Mouse (Mus musculus): ENCODE data around the gene Ccm2l.

Gene Ccm2l

DNA sequence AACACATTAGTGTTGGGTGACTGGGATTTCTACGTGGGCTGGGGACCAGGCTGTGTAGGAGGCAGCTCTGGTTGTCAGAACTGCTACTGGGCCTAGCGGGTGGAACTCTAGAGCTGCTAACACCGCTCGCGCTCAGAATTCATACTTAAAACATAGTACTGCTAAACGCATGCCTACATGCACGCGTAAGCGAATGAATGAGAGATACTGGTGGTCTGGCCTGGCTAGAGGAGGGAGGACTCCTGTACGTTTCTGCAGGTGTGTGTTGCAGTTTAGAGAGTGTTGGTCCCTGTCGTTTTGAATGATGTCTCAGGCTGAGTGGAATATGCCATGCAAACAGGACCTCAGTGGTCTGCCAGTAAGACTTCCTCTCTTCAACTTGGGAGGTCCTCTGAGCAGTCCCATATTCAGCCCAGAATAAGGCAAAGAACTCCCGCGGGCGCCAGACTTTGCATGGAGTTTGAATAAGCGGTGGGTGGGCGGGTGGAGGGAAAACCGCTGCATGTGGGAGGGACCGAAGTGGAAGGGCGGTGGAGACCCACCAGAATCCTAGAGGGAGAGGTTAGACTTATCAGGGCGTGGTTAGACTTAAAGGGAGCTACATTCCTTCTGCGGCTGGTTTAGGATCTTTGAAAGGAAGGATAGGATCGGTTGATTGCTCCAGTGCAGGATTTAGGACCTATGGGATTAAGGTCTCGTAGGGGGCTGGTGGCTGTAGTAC lies 41.5 kb downstream of the Ccm2l start:
- peak; percentile 53 for DNase-seq

DNA sequence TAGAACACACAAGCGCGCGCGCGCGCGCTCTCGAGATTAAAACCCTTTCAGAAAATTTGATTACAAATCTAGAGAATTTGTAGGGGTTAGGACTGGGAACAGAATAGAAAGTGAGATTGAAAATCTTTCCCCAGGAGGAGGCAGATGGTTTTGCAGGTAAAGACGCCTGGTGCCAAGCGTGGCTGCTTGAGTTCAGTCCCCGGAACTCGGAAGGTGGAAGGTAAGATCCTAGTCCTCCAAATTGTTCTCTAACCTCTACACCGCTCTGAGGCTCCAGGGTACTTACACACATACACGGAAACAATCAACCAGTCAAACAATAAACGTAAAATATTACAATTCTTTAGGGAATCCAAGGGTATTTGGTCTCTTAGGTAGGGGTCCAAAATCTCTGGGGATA lies 42.0 kb downstream of the Ccm2l start:
- DNase-seq, result no peak

DNA sequence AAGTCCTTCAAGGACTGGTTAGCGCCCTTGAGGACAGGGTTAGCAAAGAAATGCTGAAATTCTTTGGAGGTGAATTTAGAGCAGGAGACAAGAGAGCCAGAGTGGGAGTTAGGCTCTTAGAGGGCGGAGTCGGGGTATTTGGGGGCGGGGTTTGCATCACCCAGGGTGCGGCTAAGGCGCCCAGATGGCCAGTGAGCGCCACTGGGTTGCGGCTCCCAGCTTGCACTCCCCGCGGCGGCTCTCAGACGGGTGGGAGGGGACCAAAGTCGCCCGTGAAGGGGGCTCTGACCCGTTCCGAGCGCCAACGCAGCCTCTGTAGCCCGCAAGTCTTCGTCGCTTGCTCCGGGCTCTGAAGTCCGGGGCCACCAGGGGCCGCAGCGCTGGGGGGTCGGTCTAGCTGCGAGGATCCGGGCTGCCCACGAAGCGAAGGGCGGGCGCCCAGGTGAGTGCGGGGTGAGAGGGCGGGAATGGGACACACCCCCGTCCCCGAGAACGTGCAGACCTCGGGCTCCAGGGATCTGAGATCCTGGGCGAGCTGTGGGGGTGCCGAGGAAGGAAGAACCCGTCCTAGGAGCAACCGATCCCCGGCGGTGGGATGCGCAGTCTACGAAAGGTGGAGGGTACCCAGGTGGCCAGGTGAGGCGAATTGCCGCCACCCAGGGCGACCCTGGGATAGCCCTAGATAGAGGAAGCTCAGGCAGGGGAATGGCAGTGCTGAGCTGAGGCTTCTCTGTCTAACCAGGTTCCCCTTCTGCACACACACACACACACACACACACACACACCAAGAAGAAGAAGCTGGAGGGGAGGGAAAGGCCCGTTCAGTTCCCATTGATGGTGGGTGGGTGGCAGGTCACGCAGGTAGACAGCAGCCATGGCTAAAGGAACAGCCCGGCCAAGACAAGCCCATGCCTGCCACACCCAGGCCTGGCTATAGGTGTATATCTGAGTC lies 42.8 kb downstream of the Ccm2l start, which contains the start of gene Hck:
Hck (plus strand) TSS at position 156 of the 952 bp plus-strand sequence.
- DNase-seq, result peak; percentile 60

GRCm38 (mm10) chr2:153109596-153109995 lies 43.8 kb downstream of the Ccm2l start:
- no peak for DNase-seq

GRCm38 (mm10) chr2:153111298-153111697 lies 45.5 kb downstream of the Ccm2l start:
- no peak for DNase-seq

GRCm38 (mm10) chr2:153115679-153116081 lies 49.9 kb downstream of the Ccm2l start:
- no peak for DNase-seq

GRCm38 (mm10) chr2:153117051-153117486 lies 51.3 kb downstream of the Ccm2l start:
- no peak for DNase-seq

GRCm38 (mm10) chr2:153119488-153119887 lies 53.7 kb downstream of the Ccm2l start:
- DNase-seq, result no peak

GRCm38 (mm10) chr2:153120126-153120525 lies 54.4 kb downstream of the Ccm2l start:
- DNase-seq, result no peak

- no peak for DNase-seq
Measured at GRCm38 (mm10) chr2:153121821-153122615, 56.3 kb downstream of the Ccm2l start.

- no peak for DNase-seq
Measured at GRCm38 (mm10) chr2:153122701-153123100, 56.9 kb downstream of the Ccm2l start.

DNA sequence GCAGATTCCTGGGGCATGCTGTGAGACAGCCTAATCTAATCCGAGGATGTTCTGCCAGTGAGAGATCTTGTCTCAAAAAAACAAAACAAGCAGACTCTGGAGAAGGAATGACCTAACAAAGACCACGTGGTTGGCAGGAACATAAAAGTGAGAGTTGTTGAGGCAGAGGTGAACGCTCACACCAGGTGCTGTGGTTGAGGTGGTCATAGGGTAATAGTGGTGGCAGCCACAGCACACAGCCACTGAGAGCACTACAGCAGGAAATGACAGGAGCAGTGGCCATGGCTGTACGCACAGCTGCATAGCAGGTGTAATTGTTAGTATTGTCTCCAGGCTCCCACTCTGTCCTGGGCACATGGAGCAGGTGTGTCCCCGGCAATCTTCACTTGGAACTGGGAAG lies 60.1 kb downstream of the Ccm2l start:
- DNase-seq, result no peak

- peak; percentile 41 for DNase-seq
Measured at GRCm38 (mm10) chr2:153131019-153131418, 65.3 kb downstream of the Ccm2l start.

Data from embryo, embryonic 11 days (tissue).